Mouse (Mus musculus) frontal cortex, postnatal 14 days (tissue): ENCODE results near the gene Grm4.
A peak's percentile ranks its signal among the peaks of the same experiment; 100 is the strongest.

Source experiments
- DNase-seq, 2 experiments: peaks; one replicate each; pipeline ENCODE4 v3.0.0; 2022; ENCODE audit warnings: low spot score in 2 of 2

Grm4 gene

GRCm38 (mm10) chr17:27445364-27446075, 75.7 kb downstream of the Grm4 start:
- no peak for DNase-seq

- no peak for DNase-seq
Observed at GRCm38 (mm10) chr17:27442538-27443113, 78.6 kb downstream of the Grm4 start.

GRCm38 (mm10) chr17:27441778-27442177, 79.4 kb downstream of the Grm4 start:
- no peak for DNase-seq

- no peak for DNase-seq
Observed at GRCm38 (mm10) chr17:27435799-27436198, 85.4 kb downstream of the Grm4 start.

GRCm38 (mm10) chr17:27435225-27435624, 86.0 kb downstream of the Grm4 start:
- no peak for DNase-seq

GRCm38 (mm10) chr17:27434066-27434465, 87.1 kb downstream of the Grm4 start:
- DNase-seq = no peak

DNA sequence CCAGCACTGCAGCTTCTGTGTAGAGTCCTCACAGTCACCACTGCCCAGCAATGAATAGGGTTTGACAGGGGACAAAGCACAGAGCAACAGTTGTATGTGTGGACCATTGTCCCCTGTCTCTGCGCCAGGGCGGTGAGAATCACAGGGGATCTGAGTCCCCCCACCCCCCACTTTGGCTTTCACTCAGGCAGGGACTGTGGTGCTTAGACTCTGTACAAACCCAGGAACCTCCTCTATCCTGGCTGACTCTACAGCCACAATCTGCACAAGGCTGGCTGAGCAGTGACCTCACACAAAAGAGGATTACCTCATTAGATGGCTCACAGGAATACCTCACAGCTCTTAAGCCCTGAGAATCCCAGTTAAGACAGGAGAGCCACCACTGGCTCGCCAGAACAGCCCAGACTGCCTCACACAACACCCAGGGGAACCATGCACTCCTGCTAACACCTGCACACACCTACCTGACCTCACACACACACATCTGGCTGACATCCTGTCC, 88.0 kb downstream of the Grm4 start:
- no peak for DNase-seq

- no peak for DNase-seq
Observed at GRCm38 (mm10) chr17:27432145-27432650, 89.0 kb downstream of the Grm4 start.

DNA sequence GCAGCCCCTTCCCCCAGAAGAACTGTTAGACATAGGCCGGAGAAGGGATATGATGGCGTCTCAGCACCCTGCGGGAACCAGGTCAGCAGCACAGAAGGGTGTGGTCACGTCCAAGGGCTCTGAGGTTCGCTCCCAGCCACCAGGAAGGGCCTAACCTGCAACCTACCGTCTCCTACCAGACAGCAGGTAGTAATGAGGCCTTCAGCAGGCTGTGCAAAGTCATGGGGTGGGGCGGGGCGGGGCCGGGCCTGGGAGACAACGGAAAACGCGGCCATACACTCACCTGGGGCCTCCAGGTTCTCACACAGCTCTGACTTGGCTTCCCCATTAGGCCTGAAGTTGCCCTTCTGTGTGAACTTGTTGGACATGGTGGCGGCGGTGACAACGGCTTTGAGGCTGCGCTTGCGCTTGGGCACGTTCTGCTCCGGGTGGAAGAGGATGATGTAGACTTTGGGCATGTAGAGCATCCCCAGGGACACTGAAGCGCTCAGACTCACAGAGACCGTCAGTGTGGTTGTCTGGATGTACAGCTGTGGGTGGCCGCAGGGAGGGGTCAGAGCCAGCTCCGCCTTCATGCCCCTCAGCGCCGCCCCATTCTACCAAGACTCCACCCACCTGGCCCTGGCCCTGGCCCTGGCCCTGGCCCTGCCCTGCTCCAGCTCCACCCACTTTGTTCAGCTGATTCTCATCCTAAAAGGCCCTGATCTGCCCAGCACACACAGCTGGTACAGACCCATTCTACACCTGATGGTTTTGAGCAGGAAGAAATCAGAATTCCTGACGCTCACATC, 90.0 kb downstream of the Grm4 start:
- DNase-seq = no peak

- no peak for DNase-seq
Observed at GRCm38 (mm10) chr17:27429757-27430156, 91.4 kb downstream of the Grm4 start.

DNA sequence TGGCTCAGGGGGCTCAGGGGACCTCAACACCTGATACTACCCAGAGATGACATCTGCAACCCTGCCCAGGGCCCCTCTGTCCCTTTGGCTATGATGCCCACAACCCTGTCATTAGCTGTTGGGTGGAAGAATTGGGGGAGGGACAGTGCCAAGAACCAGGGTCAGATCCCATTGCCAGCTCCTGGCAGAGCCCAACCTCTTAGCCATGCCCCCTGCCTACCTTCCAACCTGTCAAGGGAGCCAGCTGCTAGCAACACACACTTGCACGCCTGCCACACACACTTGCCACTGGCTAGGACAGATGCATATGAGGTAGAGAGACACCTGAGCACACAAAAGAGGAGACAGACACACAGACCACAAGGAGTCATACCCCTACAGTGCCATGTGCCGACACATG, 96.2 kb downstream of the Grm4 start:
- no peak for DNase-seq

- DNase-seq = no peak
Observed at GRCm38 (mm10) chr17:27424356-27424755, 96.8 kb downstream of the Grm4 start.

GRCm38 (mm10) chr17:27422726-27423381, 98.3 kb downstream of the Grm4 start:
- DNase-seq = peak; percentile 33 to 38

- DNase-seq = no peak
Observed at GRCm38 (mm10) chr17:27422371-27422725, 98.9 kb downstream of the Grm4 start.

DNA sequence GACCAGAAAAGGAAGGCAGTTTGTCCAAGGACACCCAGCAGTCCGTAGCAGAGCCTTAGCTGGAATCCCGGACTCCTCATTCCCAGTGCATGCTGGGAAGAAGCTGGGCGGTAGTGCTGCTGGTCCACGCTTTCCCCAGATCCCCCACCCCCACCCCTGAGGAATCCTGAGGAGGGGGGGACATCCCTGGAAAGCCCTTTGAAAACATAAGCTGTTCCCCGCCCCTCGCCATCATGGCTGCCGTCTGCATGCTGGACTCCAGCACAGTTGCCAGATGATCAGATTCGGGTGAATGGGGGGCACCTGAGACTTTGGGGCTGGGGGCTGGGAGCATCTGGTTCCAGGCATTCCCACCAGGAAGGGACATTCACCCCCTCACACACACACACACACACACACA, 99.4 kb downstream of the Grm4 start:
- no peak for DNase-seq

DNA sequence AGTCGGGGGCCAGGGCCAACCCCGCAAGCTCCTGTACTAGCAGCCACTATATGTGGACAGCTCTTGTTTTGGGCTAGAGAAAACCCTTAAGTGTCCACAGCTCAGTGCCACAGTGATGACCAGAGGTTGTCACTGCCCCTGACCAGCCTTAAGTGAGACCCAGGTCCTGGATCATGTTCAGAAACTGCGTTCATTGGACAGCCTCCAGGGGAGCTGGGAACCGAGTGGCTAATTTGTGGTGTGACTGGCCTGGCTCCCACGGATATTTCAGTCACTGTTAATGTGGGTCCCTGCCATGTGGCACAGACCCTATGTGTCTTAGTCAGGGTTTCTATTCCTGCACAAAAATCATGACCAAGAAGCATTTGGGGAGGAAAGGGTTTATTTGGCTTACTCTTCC, 112.2 kb downstream of the Grm4 start:
- no peak for DNase-seq

DNA sequence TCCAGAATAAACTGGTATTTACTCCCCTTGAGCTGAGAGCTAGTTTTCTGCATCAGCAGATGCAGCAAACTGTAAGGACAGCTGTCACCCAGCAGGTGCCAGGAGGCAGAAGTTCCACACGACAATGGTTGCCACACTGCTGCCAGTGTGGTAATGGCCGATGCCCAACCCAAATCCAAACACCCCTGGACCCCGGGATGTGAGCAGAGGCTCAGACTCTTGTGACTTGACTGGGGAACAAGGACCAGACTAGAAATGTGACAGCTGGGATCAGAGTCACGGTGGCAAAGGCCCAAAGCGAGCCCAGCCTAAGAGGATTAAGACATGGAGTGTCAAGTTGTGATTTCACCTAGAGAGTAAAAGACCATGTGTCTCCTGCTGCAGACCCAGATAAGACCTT, 112.7 kb downstream of the Grm4 start:
- DNase-seq = no peak

DNA sequence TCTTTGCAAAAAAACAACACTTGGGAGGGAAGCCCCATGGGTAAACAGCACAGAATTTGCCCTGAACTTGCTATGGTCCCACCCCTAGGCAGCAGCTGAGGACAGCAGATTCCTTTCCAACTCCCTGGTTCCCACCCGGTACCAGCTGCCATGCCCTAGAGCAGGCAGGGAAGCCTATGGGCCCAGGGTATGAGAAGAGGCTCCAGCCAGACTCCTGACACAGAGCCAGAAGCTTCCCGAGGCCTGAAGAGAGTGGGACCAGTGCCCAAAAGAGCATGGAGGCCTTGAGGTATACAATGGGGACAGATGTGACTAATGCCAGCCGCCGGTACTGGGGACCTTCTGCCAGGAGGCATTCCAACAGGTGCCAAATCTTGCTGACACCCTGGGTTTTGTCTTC, 114.2 kb downstream of the Grm4 start:
- no peak for DNase-seq

DNA sequence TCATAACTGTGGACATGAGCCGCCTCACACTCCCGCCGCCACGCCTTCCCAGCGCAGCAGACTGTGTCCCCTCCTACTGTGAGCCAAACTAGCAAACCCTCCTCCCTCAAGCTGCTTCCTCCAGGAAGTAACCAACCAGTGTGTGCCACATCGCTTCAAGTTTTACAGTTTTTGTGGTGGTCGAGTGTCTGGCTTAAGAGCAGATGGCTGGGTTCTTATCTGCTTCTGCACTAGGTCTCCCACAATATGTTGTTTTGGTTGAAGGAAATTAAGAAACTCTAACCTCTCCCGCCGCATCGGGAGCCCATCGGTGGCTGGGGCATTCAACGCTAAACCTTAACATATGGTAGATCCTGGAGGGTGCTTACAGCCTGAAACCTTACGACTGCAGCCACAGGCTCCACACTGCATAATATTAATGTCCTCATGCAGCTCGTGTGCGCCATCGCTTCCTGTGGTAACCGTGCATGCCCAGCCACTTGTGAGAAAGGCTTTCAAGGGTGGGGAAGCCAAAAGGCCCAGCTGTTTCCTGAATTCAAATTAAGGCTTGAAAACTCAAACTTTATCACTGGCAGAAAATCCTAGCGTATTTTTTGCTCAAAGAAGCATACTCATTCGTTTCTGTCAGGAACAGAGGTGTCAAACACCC, 115.7 kb downstream of the Grm4 start:
- DNase-seq = no peak

DNA sequence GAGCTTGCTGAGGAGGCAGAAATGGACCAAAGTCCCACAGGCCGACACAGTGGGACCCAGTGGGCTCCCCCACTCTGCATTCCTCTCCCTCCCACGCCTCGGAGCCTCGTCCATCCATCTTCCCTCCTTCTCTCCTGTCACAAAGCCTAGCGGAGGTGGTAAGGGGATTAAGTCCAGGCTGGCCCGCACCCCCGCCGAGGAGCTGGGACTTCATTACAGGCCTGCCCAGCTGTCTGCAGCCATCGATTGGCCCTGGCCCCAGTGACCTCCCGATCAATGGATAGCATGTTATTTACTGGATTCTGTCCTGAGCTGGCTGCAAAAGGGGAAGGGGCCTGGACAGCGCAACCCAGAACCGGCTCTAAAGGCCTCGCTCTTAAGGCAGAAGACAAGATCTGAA, 120.0 kb downstream of the Grm4 start:
- no peak for DNase-seq

GRCm38 (mm10) chr17:27393931-27394330, 127.3 kb downstream of the Grm4 start:
- DNase-seq = no peak

GRCm38 (mm10) chr17:27393432-27393831, 127.8 kb downstream of the Grm4 start:
- DNase-seq = no peak
